Mouse (Mus musculus) midbrain, embryonic 14.5 days (tissue): ENCODE results near the gene Abcg2. TPM values are rescaled to one million over a fixed set of nuclear protein-coding genes. Genes with fewer than 3 reads are reported as not detected.

ENCODE experiments used
- ATAC-seq: fragments of 200-750 bp; cut with Nextera tagmentation; 2 replicates; pipeline ENCODE4 v1.8.0; 2017; ENCODE audit warnings: moderate number of reproducible peaks, moderate library complexity; ENCODE audit not compliant: low FRiP score, low TSS enrichment
- DNase-seq: peaks from one replicate; pipeline ENCODE4 v3.0.0-alpha.2; 2015
- H3K27ac ChIP-seq: fragments of 300-500 bp; sonication (generic); replicated peaks from 2 replicates; pipeline ENCODE4 v1.5.1; 2014; ENCODE audit warnings: mild to moderate bottlenecking, low read depth, low read length, moderate library complexity
- H3K27me3 ChIP-seq: fragments of 300-500 bp; sonication (generic); 2 replicates; pipeline ENCODE4 v1.6.1; 2014; ENCODE audit warnings: low read length, control low read depth, mixed read lengths; ENCODE audit not compliant: control insufficient read depth, insufficient read depth
- H3K36me3 ChIP-seq: fragments of 300-500 bp; sonication (generic); 2 replicates; pipeline ENCODE4 v1.6.1; 2014; ENCODE audit warnings: low read length, control low read depth; ENCODE audit not compliant: control insufficient read depth, insufficient read depth
- H3K4me1 ChIP-seq: fragments of 300-500 bp; sonication (generic); 2 replicates; pipeline ENCODE4 v1.6.1; 2014; ENCODE audit warnings: mild to moderate bottlenecking, antibody characterized with exemption, low read length, control low read depth; ENCODE audit not compliant: control insufficient read depth, insufficient read depth
- H3K4me2 ChIP-seq: fragments of 300-500 bp; sonication (generic); 2 replicates; pipeline ENCODE4 v1.6.1; 2014; ENCODE audit warnings: mild to moderate bottlenecking, low read length, moderate library complexity
- H3K4me3 ChIP-seq: fragments of 300-500 bp; sonication (generic); replicated peaks from 2 replicates; pipeline ENCODE4 v1.5.1; 2014; ENCODE audit warnings: low read depth, low read length
- H3K9ac ChIP-seq: fragments of 300-500 bp; sonication (generic); replicated peaks from 2 replicates; pipeline ENCODE4 v1.6.1; 2014; ENCODE audit warnings: mild to moderate bottlenecking, low read length, moderate library complexity
- H3K9me3 ChIP-seq: fragments of 300-500 bp; sonication (generic); 2 replicates; pipeline ENCODE4 v1.6.1; 2016; ENCODE audit warnings: low read length, control low read depth, mixed read lengths; ENCODE audit not compliant: control insufficient read depth
- WGBS: fragments of 180-500 bp; shearing (Covaris S2); extraction: QIAGEN DNeasy Blood & Tissue Kit; methylation state at CpG from one replicate; pipeline ENCODE4 v1.1.7; 2014; 5-methylcytosine and 5-hydroxymethylcytosine counted together
- polyA plus RNA-seq: library from polyadenylated mRNA; unstranded; fragments of >200 nt; fragmentation: Nextera tagmentation; extraction: Ambion mirVana; gene quantifications from 2 replicates; pipeline ENCODE4 v1.2.1, GENCODE M21; 2014

Gene Abcg2
- polyA plus RNA-seq, 1 experiment from 2014 or later, result 34.4 TPM

DNA sequence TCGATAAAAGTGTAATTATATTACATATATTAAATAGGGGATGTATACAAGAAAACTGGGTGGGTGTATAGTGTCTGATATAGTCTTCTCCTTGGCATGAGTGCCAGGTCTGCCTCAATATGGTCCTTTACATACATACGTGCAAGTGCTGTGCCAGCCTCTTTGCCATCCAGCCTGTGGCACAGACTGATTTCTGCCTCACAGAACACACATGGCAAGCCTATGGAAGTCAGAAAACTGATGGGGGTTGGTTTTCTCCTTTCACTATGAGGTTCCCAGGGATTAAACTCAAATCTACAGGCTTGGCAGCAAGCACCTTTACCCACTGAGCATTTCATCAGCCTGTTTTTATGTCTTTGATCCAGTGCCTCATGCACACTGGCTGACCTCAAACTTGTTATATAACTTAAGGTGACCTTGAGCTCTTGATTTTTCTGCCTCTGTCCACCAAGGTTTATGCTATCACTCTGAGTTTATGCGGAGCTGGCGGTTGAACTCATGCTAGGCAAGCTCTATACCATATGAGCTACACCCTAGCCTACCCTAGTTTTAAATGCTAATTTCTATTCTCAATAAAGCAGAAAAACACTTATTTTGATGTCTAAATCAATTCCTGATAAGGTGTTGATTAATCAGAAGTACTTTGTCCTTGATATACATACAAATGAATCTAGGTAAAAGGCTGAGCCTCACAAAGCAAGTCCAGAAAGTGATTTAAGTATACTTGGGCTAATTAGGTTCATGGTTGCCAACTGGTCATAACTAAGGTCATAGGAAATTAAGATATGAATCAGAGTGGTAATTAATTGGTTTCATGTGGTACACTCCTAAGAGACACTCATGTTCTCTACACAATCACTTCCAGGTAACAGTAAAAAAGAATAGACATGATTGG is 26.7 kb downstream of the Abcg2 start:
- H3K9ac ChIP-seq, result no peak overlapping the region
- H3K27me3 ChIP-seq, result no peaks in the 10 kb centered on the region
- H3K36me3 ChIP-seq, result no peaks in the 10 kb centered on the region
- H3K4me1 ChIP-seq, result no peaks in the 10 kb centered on the region
- 69% methylated on average over 4 of the region's 4 CpGs for WGBS
- H3K4me3 ChIP-seq, result no peak overlapping the region
- 0 out of 2 replicates have a peak, but pooled peaks cover 4% of the 10 kb centered on the region for H3K9me3 ChIP-seq
- no peak overlapping the region for H3K27ac ChIP-seq
- DNase-seq (no peak), ATAC-seq (peak; percentile 81; the same call in 1 of the 2 replicates)
- no peak overlapping the region for H3K4me2 ChIP-seq

GRCm38 (mm10) chr6:58624126-58624525 is 39.8 kb downstream of the Abcg2 start:
- no peak overlapping the region for H3K9ac ChIP-seq
- no peaks in the 10 kb centered on the region for H3K36me3 ChIP-seq
- H3K4me2 ChIP-seq, result no peak overlapping the region
- no peaks in the 10 kb centered on the region for H3K9me3 ChIP-seq
- H3K4me3 ChIP-seq, result no peak overlapping the region
- 91% methylated on average over 5 of the region's 5 CpGs for WGBS
- no peak overlapping the region for H3K27ac ChIP-seq
- ATAC-seq (no peak), DNase-seq (no peak)
- H3K27me3 ChIP-seq, result no peaks in the 10 kb centered on the region
- H3K4me1 ChIP-seq, result no peaks in the 10 kb centered on the region

- Histone ChIP-seq H3K9me3 (no peaks in the 10 kb centered on the region), H3K9ac (no peak overlapping the region), H3K4me3 (no peak overlapping the region), H3K27ac (no peak overlapping the region), H3K4me2 (no peak overlapping the region), H3K27me3 (no peaks in the 10 kb centered on the region), H3K36me3 (no peaks in the 10 kb centered on the region), H3K4me1 (no peaks in the 10 kb centered on the region)
- no peak for DNase-seq
- no peak for ATAC-seq
- WGBS, result 93% methylated on average over 2 of the region's 2 CpGs
Observed at GRCm38 (mm10) chr6:58629238-58629637, 44.9 kb downstream of the Abcg2 start.

DNA sequence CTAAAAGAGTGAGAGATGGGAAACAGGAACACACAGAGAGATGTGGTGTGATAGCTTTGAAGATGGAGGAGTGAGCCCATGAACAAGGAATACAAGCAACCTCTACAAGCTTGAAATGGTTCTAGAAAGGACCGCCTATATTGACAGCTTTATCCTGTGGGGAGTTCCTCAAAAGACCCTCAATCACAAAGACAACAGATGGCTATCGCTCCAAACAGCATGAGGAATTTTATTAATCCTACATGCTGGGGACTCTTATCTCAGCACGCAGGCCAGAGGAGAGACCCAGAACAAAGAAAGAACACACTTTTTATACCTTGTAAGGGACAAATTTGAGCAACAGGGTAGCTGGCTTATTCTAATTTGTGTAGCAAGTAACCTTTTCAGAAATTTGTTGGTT is 48.1 kb downstream of the Abcg2 start:
- no peaks in the 10 kb centered on the region for H3K4me1 ChIP-seq
- 32% methylated on average over 3 of the region's 3 CpGs for WGBS
- no peak overlapping the region for H3K27ac ChIP-seq
- no peaks in the 10 kb centered on the region for H3K27me3 ChIP-seq
- H3K9ac ChIP-seq, result no peak overlapping the region
- no peak overlapping the region for H3K4me2 ChIP-seq
- no peak overlapping the region for H3K4me3 ChIP-seq
- no peak for ATAC-seq
- no peaks in the 10 kb centered on the region for H3K9me3 ChIP-seq
- DNase-seq, result no peak
- H3K36me3 ChIP-seq, result no peaks in the 10 kb centered on the region

- Histone ChIP-seq H3K9ac (no peak overlapping the region), H3K27me3 (no peaks in the 10 kb centered on the region), H3K27ac (no peak overlapping the region), H3K36me3 (no peaks in the 10 kb centered on the region), H3K4me2 (no peak overlapping the region), H3K4me1 (no peaks in the 10 kb centered on the region), H3K4me3 (no peak overlapping the region), H3K9me3 (no peaks in the 10 kb centered on the region)
- WGBS, result 73% methylated on average over 4 of the region's 4 CpGs
- ATAC-seq (no peak), DNase-seq (no peak)
Observed at GRCm38 (mm10) chr6:58633731-58634130, 49.4 kb downstream of the Abcg2 start.

GRCm38 (mm10) chr6:58638566-58638965 is 54.2 kb downstream of the Abcg2 start:
- no peak overlapping the region for H3K4me3 ChIP-seq
- H3K9ac ChIP-seq, result no peak overlapping the region
- no peaks in the 10 kb centered on the region for H3K4me1 ChIP-seq
- no peak overlapping the region for H3K4me2 ChIP-seq
- no peaks in the 10 kb centered on the region for H3K36me3 ChIP-seq
- no peak overlapping the region for H3K27ac ChIP-seq
- DNase-seq (no peak), ATAC-seq (no peak)
- no peaks in the 10 kb centered on the region for H3K9me3 ChIP-seq
- no peaks in the 10 kb centered on the region for H3K27me3 ChIP-seq

GRCm38 (mm10) chr6:58639391-58639790 is 55.1 kb downstream of the Abcg2 start:
- no peak overlapping the region for H3K9ac ChIP-seq
- WGBS, result 82% methylated on average over 2 of the region's 2 CpGs
- no peaks in the 10 kb centered on the region for H3K27me3 ChIP-seq
- no peak overlapping the region for H3K27ac ChIP-seq
- DNase-seq, result no peak
- ATAC-seq, result no peak
- no peak overlapping the region for H3K4me2 ChIP-seq
- H3K4me1 ChIP-seq, result no peaks in the 10 kb centered on the region
- no peaks in the 10 kb centered on the region for H3K9me3 ChIP-seq
- no peak overlapping the region for H3K4me3 ChIP-seq
- no peaks in the 10 kb centered on the region for H3K36me3 ChIP-seq

- DNase-seq (peak; percentile 90), ATAC-seq (peak; percentile 97)
- H3K4me3 ChIP-seq, result peak overlapping the region; percentile 59
- H3K4me2 ChIP-seq, result peak overlapping the region; percentile 80
- no peaks in the 10 kb centered on the region for H3K27me3 ChIP-seq
- H3K27ac ChIP-seq, result no peak overlapping the region
- H3K9ac ChIP-seq, result peak overlapping the region; percentile 68
- H3K9me3 ChIP-seq, result no peaks in the 10 kb centered on the region
- no peaks in the 10 kb centered on the region for H3K4me1 ChIP-seq
- under 1% methylated on average over 50 of the region's 50 CpGs for WGBS
- no peaks in the 10 kb centered on the region for H3K36me3 ChIP-seq
Observed at GRCm38 (mm10) chr6:58640333-58641018, 56.2 kb downstream of the Abcg2 start.
